Mouse (Mus musculus) ovary, postnatal 10 days (tissue): ENCODE measurements around the gene Cc2d1a.

Experiments used
- DNase-seq: peaks from one replicate; pipeline ENCODE4 v3.0.0; 2022; ENCODE audit warnings: low spot score

Cc2d1a gene

DNA sequence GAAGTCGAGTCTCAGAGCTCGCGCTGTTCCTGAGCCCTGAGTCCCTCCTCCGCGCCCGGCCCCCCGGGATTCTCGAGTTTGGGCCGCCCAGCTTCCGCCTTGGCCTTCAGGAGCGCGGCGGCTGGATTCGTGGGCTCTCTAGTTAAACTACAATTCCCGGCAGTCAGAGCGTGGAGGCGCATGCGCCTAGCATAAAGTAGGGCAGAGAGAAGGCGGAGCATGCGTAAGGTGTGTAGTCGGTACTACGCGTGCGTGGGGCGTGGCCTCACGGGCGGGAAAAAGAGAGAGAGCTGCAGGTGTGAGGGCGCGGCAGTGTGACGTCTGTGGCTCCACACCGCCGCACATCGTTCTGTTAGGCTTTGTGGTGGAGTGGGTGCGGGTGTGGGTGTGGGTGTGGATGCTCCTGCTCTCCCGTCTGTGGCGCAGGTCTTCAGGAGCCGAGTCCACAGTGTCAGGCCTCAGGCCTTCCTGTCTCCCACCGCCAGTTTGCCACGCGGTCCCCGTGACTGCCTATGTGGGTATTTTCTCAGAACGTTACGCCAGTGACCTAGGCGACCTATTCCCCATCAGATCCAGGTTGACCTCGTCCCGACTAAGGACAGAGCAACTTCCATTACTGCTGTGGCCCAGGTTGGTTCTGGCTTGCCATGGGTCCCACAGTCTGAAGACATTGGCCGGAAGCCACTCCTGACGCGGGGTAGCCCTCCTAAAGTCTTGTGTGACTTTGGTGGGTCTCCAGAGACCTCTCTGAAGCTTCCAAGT, at the start of gene Cc2d1a, which contains the start of gene 4930432K21Rik:
Gene Cc2d1a (minus strand): TSS at position 168 of the 762 bp plus-strand sequence.
Gene 4930432K21Rik (plus strand): TSS at position 257 of the 762 bp plus-strand sequence.
- DNase-seq, result peak; percentile 68

DNA sequence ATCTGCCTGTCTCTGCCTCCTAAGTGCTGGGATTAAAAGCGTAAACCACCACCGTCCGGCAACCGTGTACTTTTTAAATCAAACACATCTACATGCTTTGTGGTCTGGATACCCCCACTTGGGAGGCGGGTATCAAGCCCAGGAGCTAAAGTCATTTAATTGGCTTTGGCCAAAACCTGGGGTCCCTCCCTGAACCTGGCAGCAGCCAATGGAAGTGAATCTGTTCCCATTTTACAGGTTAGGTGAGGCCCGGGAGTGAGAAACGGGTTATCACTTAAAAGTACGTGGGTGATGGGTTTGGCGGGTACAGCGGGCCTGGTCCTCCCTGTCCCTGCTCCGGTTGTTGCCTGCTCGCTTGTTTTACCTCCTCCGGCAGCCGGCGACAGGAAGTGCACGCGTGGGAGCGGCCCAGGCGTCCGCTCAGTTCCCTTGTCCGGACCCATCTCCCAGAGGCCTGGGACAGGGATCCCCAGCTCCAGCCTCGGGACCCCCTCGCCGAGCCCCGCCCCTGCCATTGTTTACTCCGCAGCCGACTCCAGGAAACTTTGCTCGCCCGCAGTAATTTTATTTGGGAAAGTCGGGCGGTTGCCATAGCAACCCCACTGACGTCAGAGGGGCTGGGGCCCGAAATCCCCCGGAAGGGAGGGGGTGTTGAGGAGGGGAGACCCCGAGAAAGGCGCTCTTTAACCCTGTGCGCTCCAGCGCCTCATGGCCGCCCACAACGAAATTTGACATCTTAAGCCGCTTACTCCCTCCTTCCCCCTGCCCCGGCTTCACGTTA, 49.6 kb upstream of the Cc2d1a start:
- peak; percentile 88 for DNase-seq

DNA sequence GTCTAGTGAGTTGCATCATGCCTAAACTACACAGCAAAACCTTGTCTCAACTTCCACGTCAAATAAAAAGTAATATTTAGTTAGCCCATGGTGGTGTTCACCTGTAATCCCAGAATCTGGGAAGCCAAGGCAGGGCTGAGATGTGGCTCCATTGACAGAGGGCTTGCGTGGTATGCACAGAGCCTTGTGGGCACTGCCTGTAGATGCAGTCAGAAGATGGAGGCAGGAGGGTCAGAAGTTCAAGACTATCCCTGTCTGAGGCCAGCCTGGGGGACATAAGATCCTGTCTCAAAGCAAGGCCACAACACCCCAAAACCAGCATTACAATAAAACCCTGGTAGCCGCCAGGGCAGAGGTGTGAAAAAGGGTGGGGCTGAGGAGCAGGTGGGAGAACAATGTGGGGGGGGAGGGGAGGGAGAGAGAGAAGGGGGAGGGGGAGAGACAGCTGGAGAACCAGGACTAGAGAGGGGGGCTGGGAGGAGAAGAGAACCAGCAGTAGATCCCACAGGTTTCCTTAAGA, 46.5 kb upstream of the Cc2d1a start:
- DNase-seq, result no peak

DNA sequence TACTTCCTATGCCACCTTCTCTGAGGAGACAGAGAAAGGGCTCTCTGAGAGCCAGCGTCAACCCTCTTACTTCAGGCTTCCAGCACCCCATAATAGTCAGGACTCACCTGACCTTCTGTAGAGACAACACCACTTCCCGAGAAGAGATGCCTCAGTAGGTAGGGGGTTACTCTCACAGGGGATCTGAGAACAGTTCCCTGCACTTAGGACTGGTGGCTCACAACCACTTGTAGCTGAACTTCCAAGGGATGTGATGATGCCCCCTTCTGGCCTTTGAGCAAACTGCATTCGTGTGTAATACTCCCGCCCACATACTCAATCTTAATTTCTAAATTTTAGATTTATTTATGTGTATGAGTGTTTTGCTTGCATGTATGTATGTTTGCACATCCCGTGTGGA, 45.8 kb upstream of the Cc2d1a start:
- DNase-seq, result no peak

DNA sequence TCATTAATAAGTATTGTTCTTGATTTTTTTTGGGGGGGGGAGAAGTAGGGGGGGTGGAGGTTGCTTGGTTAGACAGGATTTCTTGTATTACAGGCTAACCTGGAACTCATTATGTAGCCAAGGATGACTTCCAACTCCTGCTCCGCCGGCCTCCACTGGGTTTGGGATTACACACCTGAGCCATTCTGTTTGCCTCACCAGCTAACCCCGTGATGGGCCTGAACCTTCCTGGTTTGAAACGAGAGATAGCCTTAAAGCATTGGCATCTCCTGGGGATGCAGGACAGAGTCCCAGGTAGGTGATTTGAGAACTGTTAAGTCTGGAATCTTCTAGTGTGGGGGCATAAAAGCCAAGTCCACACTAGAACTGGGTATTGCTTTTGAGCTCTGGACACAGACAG, 45.4 kb upstream of the Cc2d1a start:
- no peak for DNase-seq

DNA sequence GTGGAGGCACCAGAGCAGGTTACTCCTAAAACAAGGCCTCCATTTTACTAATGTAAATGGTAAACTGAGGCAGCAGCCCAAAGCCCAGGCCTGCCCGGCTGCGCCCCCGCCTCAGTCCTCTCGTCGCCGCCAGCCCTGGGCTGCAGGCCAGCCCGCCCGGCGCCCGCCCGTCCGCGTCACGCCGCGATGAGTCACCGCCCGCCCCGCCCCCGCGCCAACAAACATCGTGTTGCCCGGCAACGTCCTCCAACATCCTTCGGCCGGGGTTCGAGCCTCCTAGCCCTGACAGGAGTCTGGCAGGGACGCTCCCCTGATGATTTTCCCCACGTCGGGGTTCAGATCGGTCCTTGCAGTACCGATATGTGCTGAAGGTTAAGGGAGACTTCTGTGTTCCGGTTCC, 44.8 kb upstream of the Cc2d1a start:
- DNase-seq, result peak; percentile 74

DNA sequence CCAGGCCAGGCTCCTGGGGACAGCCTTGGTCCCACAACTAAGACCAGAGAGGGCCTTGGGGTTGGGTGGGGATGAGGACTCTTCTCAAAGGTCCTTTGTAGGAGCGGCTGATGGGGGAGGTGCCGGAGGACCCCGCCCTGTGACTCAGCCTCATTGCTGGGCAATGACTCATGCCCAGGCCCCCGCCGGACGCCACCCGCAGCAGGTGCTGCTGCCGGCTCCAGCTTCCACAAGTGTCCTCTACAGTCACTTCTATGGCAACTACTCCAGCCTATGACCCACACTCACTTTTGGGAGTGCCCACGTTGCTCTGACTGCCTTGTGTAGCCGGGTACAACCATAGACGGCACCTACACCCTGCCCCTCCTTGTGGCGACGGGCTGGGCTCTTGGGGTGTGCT, 44.3 kb upstream of the Cc2d1a start:
- no peak for DNase-seq

DNA sequence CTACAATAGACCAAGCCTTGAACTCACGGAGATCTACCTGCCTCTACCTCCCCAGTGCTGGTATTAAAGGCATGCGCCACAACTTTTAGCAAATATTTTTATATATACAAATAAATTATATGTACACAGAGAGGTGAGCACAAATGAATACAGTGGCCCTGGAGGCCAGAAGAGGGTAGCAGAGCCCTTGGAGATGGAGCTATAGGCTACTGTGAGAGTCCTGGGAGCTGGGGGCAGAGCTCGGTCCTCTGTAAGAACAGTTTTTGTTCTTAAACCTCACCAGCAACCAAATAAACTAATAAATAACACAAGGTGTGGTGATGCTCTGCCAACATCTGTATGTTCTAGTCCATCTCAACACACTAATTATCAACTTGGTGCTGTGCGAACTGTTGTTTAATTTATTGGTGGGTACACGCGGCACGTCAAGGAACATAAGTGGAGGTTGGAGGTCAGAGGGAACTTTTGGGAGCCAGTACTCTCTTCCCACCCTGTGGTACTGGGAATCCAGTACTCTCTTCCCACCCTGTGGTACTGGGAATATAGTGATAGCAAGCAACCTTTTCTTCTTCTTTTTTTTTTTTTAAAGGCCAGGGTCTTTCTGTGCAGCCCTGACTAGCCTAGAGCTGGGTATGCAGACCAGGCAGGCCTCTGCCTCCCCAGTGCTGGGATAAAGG, 42.6 kb upstream of the Cc2d1a start:
- no peak for DNase-seq

DNA sequence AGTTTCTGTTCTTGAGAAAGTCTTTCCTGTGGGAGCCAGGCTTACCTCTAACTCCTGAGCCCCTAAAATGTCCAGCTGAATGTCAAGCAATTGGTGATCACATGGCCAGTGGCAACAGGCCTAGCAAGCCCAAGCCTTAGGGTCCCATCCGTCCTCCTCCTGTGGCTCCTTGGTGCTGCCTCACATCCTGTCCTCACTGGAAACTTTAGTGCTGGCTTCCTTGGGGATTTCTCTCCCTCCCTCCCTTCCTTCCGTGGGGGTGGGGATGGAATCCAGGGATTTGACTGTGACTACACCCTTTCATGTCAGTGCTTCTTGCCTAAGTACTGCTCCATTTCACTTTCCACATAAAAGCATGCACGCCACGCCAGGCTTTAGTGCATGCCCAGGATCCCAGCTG, 41.9 kb upstream of the Cc2d1a start:
- DNase-seq, result no peak

DNA sequence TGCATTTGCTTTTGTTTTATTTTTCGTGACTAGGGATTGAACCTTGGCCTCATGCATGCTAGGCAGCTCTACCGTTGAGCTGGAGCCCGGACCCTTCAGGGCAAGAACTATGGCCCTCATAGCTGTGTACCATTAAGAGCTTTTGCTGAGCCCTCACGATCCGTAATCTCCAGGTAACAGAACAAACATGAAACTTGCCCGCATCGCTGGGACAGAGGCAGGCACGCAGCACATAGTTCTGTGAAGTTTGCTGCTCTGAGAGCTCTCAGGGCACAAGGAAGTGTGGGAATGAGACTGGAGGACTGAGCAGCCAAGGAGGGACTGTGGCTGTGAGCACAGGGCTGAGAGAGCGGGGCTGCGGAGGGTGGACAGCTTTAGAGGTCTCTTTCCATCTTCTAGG, 40.9 kb upstream of the Cc2d1a start:
- DNase-seq, result no peak

DNA sequence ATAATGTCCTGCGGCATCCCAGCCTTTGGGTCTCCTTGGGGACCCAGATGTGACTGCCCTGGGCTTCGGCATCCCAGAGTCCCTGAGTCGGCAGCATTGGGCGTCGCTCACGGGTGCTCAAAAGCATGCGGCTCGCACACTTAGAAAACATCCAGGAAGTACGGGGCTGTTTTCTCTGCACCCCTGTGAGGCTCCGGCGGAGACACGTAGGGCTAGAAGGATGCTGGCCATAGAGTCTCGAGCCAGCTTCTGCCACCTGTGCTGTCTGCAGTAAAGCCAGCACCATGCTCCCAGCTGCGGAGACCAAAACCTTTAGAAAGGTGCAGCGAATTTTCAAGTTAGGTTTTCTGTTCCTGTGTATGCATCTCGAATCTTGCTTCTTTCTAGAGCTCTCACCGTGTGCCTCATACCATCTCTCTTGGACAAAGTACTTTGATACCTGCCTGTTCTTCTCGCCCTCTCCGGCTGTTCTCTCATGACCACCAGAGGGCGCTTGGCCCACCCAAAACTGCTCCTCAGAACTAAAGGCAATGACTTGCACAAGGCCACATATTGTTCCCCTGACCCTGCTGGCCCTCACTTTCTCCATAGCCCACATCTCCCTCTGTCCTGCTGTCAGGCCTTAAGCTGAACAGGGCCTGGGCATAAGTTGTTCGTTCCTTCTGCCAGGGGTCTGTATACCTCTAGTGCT, 39.5 kb upstream of the Cc2d1a start:
- no peak for DNase-seq

DNA sequence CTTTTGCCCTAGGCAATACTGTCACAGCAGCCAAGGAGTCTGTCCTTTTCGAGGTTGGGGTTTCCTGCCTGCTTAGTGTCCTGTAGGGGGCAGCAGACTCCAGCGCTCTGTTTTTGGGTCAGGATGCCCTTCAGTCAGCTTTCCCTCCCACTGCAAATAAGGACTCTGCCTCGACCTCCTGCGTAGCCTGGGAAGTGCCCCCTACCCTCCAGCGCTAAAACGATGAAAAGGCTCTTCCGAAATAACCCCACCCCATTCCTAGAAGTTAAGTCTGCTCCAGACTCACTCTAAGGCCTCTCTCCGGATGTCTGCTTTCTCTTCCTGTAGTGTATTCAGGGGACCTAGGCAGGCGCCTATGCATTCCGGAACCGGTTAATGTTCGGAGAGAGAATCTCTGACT, 38.8 kb upstream of the Cc2d1a start:
- DNase-seq, result no peak

DNA sequence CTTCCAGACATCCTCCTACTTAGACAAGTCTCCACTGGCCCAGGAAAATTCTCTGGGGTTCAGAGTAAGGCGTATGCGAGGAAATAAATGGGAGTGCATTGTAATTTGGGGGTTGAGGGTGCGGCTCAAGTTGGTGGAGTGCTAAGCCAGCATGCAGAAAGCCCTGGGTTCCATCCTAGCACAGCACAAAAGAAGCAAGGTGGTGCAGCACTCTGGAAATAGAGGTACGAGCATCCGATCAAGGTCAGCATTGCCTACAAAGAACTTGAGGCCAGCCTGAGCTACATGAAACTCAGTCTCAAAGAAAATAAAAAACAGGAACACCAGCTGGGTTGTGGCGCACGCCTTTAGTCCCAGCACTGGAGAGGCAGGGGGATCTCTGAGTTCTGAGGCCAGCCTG, 37.4 kb upstream of the Cc2d1a start, which contains the start of gene Nanos3:
Gene Nanos3 (minus strand): TSS at position 101 of the 400 bp plus-strand sequence.
- DNase-seq, result no peak

DNA sequence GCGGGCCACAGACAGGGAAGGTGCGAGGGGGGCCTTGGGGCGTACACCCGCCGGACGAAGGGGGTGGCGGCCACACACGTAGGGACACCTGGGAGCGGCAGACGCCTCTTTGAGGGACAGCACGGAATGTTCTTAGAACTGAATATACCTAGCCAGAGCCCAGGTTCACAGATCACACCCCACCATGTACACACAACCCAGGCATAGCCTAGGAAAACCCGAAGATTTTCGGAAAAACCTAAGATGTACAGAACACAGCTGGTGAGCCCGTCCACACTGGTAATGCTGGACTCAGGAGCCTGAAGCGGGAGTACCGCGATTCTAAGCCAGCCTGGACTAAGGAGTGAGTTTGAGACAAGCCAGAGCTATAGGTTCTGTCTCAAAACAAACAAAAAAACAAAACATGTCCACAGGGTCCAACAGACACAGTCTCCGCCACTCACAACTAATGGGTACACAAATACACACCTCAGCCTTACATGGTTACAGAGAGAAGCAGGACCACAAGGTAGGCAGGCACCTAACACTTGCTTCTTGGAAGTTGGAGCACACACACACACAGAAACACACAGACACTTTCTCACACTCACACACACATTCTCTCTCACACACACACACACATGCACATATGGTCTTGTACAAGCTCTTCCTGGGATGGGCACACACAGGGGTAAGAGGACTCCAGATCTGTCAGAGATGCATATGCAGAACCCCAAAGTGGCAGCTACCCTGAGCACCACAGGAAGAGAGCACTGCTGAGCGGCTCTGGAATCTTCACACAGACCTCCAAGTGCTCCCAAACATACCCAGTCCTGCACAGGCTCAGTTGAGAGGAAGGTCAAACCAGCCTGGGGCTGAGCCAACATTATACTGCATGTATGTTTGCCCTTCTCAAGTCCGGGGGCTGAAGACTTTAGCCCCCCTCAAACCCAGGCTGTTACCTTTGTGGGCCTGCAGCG, 36.6 kb upstream of the Cc2d1a start:
- no peak for DNase-seq

DNA sequence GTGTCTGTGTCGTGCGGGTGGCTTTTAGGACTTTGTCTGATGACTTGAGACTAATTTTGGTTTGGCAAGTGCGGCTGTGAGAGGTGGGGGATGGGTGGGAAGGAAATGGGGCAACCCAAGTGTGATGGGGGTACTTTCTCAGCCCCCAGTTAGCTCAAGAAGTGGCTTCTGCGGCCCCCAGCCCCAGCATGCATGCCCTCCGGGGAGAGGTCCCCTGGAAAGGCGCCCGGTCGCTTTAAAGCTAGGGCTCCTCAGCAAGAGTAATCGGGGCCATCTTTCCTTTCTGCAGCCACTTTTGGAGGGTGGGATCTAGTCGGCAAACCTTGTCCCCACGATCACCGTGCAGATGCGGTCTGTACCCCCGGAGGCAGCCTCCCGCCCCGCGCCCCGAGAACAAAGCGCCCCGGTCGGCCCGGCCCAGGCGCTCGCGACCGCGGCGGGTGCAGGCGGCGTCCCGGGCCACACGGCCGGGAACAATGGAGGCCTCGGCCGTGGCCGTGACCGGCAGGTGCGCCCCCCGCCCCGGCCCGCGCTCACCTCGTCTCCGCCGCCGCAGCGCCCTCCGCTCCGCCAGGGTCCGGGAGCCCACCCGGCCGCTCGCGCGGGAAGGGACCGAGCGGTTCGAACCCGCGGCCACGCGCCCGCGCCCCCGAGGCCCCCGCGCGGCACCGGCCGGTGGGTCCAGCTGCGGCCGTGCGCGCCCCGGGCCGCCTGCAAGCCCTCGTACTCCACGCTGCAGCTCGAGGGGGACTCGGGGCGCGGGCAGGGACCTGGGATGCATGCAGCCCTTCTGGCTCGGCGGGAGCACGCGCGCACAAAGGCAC, 35.7 kb upstream of the Cc2d1a start:
- DNase-seq, result peak; percentile 38

DNA sequence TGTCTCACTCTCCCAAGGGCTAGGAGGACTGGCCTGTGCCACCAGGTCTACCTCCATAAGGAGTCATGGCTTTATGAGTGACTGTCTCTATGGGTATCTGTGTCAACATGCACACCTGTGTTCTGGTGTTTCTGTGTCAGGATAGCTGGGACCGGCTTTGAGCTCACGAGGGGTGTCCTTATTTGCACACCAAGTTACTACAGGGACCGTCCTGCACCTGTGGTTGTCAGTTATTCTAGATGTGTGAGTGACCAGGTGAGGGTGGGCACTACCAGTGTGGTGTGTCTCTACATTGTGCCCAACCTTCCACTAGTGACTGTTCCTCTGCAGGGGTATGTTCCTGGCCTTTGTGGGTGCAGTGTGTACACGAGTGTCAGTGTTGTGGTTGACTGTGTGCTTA, 35.1 kb upstream of the Cc2d1a start:
- DNase-seq, result no peak

DNA sequence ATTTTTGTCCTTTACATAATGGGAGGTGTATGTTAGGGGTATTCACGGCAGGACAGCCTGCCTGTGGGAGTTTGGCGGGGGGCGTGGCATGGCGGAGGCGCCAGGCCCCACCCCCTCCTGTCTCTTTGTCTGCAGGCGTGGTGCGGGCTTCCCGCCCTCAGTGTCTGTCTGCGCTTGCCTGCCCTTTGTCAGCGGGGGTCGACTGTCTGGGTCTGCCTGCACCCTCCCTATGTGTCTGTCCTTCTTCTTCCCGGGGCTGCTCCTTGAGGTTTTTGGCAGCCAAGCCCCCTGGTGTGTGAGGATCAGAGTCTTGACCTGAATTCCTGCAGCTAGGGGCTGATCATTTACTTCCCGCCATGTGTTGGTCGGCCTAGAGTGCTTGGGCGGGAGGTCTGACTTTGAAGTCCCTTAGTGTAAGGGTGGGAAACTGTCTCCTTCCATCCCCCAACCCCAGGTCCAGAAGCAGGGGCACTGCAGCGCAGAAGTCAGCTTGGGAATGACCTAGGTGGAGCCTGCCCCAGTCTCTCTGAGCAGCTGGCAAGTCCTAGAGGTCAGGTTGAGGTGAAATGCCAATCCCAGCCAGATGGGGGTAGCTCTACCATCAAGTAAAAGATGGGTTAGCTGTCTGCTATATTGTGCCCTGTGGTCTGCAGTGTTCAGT, 32.9 kb upstream of the Cc2d1a start:
- peak; percentile 24 for DNase-seq

DNA sequence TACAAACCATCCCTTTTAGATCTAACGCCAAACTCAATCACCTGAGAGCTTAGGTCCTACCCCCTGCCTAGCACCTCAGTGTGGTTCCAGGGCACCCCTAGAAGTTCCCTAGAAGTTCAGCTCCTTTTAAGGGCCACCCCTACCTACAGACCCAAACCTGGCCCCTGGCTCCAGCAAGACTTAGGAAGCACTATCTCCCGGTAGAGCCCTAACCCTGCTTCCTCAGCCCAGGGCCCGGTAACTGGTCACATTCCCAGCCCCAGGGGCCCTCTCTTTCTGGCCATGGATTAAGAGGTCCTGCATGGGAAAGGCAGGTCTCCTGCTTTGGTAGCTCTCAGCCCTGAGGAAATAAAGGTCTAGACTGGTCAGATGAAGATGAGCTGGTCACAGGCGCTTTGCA, 32.2 kb upstream of the Cc2d1a start:
- no peak for DNase-seq

DNA sequence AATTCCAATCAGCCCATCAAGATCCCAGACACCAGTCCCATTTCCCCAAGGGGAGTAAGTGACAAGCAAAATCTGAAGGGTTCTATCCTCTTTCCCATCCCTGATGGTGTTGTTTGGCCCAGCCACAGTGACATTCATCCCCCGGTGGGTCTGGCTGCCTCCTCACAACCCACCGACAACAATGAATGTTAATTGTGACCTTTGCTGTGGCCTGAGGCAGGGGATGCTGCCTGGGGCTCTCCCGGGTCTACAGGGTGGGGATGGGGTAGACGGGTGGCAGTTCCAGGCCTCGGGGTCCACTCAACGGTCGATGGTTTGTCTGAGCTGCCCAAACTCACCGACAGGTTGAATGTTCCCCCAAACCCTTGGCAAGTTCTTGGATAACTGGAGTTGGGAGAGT, 30.9 kb upstream of the Cc2d1a start:
- DNase-seq, result no peak
